Mouse (Mus musculus): ENCODE data around the gene Kmt2b.
A peak's percentile ranks its signal among the peaks of the same experiment; 100 is the strongest.

Gene Kmt2b

DNA sequence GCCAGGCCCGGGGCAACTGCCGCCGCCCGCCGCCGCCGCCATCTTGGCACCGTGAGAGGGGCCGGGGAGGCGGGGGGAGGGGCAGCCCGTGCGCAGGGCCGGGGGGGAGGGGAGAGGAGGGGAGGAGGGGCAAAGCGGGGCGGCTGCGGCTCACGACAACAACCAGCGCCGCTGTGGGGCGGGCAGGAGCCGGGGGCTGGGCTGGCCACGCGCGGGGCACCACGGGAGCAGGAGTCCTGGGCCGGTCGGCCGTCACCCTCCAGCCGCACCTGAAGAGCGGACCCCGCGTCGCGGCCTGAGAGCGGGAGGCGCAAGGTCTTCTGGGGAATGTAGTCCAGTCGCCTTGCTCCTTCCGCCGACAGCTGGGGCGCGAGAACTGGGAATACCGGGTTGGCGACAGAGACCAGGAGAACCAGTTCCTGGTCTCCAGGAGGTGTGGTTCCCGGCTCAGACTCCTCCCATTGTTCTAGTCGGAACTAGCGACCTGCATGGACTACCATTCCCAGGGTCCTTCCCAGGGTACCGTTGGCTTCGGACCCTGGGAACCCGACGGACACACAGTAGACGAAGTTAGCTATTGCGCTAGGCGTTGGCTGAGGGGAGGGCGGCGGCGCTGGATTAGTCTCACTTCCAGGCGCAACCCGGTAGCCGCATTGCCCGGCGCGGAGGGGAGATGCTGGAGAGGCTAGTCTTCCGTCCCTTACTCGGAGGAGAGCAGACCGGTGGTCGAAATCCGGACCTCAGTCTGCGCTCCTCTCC lies at the start of gene Kmt2b:
Kmt2b (minus strand) TSS at position 51 of the 759 bp plus-strand sequence.
- peak; percentile 85 to 89 for DNase-seq (ENCODE audit: low spot score in 2 of 2)

DNA sequence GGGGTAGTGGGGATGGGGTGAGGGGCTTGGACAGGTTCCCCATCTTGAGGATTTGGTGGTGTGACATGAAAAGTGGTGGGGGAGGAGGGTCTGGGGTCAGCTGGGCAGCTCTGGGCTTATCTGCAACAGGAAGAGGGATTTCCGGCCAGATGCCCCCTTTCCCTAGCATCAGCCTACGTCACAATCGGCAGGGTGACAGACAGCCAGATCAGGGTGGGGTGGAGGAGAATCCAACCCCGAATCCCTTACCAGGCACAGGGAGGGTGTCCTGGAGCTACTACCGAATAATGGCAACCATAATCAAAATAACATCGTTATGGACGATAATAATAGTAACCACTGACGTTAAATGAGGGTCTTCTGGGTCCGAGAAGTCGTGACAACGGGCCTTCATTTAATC lies 47.9 kb upstream of the Kmt2b start:
- DNase-seq (ENCODE audit: low spot score in 2 of 2), result no peak

DNA sequence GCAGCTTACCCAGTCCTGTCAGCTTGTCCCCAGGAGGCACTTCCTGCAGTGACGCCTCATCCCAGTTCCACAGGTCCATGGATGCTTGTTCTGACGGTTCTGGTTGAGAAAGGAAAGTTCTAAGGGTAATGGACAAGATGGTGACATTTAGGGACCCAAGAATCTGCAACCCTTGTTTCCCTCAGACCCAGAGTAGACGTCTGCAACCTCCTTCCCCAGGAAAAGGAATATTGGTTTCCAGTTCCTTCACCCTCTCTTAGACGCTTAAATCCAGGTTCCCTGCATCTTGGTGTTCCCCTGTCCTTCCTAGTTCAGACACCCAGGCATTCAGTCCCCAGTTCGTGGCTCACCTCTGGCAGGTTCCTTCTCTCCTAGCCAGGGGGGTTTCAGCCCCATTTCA lies 47.2 kb upstream of the Kmt2b start, which contains the start of gene Etv2:
Etv2 (minus strand) TSS at position 101 of the 400 bp plus-strand sequence.
- DNase-seq (ENCODE audit: low spot score in 2 of 2), result no peak

DNA sequence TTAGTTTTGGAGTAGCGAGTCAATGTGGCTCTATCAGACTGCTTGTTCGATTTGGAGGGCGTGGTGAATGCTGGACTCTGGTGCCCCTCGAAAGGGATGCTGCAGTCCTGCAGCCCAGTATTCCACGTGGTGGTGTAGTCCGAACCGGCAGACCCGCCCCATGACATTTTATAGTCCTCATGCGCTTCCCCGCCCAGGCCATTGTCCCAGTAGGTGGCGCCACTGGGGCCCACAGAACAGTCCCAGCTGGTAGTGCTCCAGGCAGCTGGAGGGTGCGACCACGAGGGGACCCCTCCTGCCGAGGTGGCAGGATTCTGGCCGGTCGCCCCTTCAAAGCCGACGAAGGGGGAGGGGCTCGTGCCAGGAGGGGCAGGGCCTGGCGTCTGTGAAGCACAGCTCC lies 46.1 kb upstream of the Kmt2b start:
- peak; percentile 40 to 69 for DNase-seq (ENCODE audit: low spot score in 2 of 2)

DNA sequence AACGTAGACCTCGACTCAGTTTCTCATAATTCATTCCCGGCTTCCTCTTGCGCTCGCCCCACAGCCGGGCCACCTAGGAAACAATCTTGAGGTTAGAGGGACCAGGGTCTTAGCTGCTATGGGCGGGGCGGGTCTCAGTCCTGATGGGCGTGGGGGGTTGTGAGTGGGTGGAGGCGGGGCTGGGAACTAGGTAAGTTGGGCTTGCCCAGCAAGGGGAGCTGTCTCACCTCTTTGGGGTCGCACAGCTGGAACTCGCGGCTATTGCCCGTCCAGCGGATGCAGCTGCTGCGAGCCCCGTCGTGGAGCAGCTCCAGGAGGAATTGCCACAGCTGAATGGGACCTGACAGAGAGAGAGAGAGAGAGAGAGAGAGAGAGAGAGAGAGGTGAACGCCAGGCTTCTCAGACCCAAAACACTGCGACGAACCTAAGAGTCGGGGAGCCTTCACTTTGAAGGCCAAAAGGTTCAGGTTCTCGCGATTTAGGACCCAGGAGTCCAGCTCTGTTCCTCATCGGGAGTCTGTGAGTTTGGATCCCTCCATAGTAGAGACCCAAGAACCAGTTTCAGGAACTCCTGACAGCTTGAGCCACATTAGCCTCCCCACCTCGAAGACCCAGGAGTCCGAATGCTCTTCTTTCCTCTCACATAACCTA lies 45.4 kb upstream of the Kmt2b start:
- no peak for DNase-seq (ENCODE audit: low spot score in 2 of 2)

DNA sequence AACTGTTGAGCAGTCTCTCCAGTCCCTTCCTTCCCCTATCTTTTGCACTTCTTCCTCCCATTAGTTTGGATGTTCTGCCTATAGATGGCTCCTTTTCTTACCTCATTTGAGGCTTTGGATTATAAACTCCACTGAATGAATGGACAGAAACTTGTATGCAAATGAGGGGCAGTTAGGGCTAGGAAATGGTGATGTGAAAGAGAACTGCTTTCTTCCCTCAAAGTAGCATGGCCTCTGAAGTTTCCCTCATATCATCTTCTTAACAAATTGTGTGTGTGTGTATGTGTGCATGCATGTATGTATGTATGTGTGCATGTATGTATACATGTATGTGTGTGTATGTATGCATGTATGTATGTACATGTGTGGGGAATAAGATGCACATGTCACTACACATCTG lies 40.5 kb upstream of the Kmt2b start:
- DNase-seq (ENCODE audit: low spot score in 2 of 2), result no peak

DNA sequence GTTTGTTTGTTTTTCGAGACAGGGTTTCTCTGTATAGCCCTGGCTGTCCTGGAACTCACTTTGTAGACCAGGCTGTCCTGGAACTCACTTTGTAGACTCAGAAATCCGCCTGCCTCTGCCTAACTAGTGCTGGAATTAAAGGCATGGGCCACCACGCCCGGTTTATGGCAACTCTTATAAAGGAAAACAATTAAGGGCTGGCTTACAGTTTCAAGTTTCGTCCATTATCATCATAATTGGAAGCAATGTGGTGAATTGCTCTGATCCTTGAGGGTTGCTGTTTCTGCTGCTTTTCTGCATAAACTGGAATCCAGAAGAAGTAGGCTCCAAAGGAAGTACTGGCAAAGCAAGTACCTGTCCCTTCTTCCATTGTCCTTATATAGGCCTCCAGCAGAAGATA lies 38.1 kb upstream of the Kmt2b start:
- DNase-seq (ENCODE audit: low spot score in 2 of 2), result no peak

DNA sequence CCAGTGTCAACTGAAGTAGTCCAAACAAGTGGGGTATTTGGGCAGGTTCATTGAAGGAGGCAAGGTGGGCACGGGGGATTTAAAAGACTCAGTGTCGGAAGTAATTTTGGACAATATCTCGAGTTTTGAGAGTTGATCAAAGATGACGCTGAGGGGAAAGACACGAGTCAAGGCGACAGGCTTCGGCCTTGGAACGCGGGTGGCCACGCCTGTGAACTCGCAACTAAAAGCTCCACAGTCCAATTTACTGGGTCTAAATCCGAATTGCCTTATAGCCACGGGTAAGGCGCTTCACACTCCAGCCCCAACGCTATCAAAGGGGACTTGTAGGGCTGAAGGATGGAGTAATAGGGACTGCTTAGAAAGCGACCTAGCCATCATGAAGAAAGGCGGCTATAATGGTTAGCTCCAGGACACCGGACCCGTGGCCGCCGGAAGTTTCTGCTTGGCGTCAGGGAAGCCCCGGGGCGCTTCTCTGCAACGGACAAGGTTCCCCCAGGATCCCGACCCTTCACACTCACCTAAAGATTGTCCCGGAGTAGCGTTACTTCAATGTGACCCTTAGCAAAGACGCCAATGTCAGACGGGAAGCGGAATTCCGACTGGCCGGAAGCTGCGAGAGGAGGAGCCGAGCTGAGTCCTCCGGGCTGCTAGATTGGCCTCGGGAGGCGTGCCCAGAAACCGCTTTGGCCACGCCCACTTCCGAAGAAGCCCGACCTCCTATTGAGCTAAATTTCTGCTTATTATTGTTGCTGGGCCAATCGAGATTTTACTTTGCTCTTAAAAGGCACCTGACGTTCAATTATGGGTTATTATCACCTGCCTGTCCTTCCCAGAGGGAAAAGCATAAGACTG lies 37.2 kb upstream of the Kmt2b start, which contains the start of gene Cox6b1:
Cox6b1 (minus strand) TSS at position 622 of the 855 bp plus-strand sequence.
- peak; percentile 79 to 85 for DNase-seq (ENCODE audit: low spot score in 2 of 2)

DNA sequence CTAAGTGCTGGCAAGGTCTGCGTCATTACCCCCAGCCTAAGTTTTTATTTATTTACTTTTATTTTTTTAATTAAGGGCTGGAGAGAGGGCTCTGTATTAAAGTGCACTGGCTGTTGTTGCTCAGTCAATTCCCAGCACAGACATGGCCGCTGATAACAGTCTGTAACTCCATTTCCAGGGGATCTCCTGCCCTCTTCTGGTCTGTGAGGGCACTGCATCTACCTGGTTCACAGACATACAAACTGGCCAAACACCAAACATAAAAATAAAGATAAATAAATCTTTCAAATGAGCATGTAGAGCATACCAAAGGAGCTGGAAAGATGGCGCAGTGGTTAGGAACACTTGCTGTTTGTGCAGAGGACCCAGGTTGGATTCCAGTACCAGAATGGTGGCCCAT lies 30.7 kb upstream of the Kmt2b start:
- peak in 1 of 2 experiments; percentile 41 for DNase-seq (ENCODE audit: low spot score in 2 of 2)

DNA sequence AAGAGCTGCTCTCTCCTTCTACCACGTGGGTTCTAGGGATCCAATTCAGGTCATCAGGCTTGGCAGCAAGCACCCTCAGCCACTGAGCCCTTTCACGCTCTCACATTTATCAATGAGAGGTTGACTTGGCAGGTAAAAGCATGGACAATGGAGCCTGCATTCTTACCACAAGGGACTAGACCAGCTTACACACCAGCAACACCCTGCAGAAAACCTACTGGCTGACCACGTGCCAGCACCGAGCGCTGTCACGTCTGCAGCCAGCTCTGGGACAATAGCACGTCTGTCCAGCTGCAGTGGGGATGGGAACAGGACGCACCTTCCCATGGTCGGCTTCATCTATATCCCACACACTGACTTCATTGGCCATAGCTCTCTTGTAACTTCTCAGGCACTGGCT lies 30.1 kb upstream of the Kmt2b start:
- no peak for DNase-seq (ENCODE audit: low spot score in 2 of 2)

DNA sequence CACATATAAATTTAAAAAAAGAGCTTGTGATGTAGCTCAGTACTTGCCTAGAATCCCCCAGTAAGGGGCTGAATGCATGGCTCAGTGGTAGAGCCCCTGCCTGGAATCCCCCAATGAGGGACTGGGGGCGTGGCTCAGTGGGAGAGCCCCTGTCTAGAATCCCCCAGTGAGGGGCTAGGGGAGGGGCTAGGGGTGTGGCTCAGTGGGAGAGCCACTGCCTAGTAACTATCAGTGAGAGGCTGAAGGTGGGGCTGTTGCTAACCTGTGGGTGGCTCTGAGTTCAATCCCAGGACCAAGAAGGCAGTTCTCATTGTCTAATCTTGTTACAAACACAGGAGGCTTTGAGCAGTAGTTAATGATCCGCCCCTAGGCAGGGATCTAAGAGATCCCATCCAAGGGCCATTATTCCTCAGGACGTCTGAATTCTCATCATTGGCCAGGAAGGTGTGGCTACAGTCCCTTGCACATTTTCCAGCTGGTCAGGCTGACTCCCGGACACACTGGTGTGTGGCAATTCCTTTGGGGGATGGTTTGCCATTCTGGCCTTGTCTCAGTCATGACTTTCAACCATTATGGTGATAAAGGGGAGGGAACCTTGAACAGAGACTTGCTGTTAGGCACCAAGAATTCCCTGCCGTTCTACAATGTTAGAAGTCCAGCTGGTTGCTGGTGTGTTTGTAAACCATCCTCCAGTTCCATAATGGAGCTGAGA lies 26.7 kb upstream of the Kmt2b start:
- no peak for DNase-seq (ENCODE audit: low spot score in 2 of 2)

DNA sequence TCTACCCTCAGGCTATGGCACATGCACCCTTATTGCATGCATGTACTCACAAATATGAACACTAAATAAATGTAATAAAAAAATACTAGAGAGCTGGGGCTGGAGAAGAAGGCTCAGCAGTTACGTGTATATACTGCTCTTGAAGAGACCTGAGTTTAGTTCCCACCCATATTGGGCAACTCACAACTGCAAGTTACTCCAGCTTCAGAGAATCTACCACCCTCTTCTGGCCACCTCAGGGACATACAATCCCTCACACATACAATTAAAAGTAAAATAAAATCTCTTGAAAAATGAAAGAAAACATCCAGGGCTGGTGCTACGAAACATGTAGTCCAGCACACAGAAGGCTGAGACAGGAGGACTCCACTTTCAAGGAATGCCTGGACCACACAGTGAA lies 25.9 kb upstream of the Kmt2b start:
- peak in 1 of 2 experiments; percentile 13 for DNase-seq (ENCODE audit: low spot score in 2 of 2)

DNA sequence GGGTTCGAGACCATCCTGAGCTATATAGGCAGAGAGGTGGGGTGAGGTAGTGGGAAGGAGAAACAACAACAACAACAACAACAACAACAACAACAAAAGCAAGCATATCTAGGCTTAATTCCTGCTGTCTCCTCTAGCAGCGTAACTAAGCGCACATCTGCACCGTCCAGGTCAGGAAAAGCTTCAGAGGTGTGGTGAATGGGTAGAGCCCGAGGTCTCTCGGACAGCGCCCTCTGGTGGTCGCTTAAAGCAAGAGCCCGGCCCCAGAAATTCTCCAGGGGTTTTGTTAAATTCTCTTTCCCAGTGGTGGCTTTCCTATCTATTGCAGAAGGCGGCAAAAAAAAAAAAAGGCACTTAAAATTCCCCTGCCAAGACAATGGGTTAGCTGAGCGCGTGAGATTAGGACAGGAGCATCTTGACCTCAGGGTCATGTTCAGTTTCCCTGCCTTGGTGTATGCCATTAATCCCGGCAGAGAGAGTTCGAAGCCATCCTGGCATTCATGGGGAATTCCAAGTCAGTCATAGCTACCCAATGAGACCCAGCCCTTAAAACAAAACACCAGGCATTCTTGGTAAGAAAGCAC lies 25.1 kb upstream of the Kmt2b start:
- peak; percentile 39 to 56 for DNase-seq (ENCODE audit: low spot score in 2 of 2)

DNA sequence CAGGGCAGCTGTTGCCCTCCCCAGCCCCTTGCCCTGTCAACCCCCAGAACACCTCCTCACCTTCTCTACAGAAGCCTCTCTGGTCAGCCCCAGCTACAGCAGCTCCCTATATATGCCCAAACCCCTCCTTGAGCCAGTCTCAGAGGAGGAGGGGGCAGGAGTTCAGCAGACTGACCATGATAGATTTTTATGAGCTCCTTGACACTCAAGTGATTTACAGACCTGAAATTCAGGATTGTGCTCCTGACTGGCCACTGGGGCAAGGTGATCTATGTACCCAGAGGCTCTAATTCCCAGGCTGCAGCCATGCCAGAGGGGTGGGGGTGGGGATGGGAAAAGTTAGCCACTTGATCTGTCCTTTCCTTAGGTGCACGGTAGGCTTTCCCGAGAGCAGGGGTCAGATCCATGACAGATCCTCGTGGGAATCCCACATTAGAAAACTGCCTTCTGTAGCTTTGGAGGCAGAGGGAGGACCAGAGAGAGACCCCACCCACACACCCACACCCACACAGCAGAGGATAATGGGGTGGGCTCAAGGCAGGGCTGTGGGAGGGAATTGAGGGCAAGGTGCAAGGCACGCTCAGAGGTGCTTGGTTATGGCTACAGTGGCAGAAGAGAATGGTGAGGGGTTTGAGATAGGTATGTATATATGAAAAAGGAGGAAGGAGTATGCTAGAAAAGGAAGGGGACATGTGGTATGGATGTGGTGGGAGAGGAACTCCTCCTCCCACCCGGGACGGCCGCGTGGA lies 24.3 kb upstream of the Kmt2b start, which contains the start of gene Upk1a:
Upk1a (minus strand) TSS at position 194 of the 749 bp plus-strand sequence.
- DNase-seq (ENCODE audit: low spot score in 2 of 2), result no peak

DNA sequence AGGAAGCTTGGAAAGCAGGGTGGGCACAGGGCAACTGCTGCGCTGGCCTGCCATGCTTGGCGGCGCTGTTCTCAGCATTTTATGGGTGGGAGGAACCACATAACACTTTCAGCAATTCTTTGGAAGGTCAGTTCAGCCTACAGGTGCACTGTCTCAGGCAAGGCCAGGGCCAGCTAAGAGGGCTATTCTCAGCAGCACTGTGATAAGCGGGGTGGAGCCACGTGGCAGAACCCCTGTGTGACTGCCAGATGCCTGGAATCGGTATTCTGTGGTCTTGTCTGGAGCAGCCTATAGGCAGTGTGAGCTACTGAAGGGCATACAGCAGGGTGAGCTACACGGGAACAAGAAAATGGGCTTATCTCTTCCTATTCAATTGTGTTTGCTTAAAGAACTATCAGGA lies 21.5 kb upstream of the Kmt2b start:
- no peak for DNase-seq (ENCODE audit: low spot score in 2 of 2)

DNA sequence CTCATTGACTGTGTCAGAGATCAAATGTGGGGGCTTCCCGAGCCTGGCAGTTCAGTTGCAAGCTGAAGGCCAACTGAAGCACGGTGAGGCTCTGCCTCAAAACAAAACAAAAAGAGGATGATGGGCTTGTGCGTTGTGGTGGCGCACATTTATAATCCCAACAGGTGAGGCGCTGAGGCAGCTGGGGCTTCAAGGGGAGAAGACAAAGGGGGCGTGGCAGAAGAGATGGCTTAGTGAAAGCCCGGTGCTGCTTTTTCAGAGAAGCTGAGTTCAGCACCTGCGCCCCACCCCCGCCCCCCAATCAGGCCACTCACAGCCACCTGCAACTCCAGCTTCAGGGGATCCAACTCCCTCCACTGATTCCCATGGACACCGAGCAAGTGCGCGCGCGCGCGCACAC lies 19.9 kb upstream of the Kmt2b start:
- DNase-seq (ENCODE audit: low spot score in 2 of 2), result no peak

DNA sequence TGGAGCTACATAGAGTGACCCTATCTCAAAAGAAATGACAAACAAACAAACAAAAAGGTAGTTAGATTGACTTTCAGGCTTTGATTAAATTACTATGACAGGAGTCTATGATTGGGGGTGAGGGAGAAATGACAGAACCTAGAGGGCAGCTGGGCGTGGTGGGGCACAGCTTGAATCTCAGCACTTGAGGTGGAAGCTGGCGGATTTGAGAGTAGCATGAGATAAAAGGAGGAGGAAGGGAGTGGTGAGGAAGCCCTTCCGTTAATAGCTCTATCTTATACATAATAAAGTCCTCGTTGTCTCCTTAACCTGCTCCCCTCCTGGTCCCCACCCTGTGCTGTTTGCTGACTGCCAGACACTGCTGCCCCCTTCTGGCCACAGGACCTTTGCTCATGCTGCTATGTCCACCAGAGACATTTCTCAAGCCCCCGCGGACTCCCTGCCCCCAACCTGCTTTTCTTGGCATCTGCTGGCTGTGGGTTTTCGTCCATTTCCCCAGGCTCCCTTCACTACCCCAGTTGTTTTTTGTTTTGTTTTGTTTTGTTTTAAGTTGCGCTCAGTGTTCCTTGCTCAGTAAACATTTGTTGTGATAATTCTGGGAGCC lies 19.3 kb upstream of the Kmt2b start:
- peak; percentile 52 to 69 for DNase-seq (ENCODE audit: low spot score in 2 of 2)

DNA sequence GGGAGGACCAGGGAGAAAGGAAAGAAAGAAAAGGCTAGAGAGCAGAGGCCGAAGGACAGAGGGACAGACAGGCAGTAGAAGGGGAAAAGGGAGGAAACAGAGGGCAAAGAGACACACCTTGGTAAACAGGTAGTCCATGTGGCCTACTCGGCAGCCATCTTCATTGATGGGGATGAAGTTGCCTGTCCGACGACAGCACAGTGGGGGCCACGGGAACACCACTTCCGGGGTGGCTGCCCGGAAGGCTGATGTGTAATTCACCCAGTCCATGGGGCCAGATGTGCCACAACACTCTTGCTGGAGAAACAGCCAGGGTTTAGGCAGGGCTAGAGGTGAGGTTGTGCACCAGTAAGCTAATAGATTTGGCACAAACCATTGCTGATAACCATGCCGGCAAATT lies 16.4 kb upstream of the Kmt2b start:
- DNase-seq (ENCODE audit: low spot score in 2 of 2), result no peak

DNA sequence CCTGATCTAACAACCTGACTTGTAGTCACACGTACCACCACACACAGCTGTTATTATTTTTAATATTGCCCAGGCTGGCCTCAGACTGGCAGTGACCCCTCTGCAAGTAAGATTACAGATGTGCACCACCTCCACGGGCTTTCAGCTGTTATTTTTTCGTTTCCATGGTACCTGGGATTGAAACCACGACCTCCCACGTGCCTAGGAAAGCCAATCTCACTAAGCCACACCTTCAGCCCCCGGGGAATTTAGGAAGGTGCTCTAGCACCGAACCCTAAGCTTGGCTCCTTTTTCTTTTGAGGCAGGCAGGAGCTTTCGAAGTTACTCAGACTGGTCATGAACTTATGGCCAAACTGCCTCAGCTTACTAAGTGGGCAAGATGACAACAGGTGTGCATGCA lies 15.9 kb upstream of the Kmt2b start:
- DNase-seq (ENCODE audit: low spot score in 2 of 2), result no peak

DNA sequence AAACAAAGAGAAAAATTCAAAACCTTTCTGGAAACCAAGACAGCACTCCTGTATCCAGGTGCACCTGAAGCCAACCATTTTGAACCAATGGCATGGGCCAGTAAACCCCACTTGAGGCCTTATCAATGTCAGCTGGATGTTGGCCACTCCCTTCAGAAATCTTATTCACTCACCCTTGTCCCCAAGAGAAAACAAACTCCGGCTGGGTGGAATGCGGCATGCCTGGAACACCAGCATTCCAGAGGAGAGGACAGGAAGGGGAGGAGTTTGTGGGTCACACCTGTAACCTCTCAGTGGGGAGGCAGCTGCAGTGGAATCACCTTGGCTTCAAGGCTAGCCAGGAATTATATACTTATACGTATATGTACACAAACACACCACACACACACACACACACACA lies 14.1 kb upstream of the Kmt2b start:
- no peak for DNase-seq (ENCODE audit: low spot score in 2 of 2)

All from natural killer cell, adult 2 months (primary cell).